Mouse (Mus musculus) liver, adult (tissue): ENCODE measurements around the gene Pls3.

ENCODE experiments used
- GATA4 ChIP-seq: IDR thresholded peaks from 2 replicates; pipeline ENCODE4 v1.6.1; 2014; ENCODE audit warnings: mild to moderate bottlenecking, low read length; ENCODE audit not compliant: insufficient replicate concordance

Pls3 gene

DNA sequence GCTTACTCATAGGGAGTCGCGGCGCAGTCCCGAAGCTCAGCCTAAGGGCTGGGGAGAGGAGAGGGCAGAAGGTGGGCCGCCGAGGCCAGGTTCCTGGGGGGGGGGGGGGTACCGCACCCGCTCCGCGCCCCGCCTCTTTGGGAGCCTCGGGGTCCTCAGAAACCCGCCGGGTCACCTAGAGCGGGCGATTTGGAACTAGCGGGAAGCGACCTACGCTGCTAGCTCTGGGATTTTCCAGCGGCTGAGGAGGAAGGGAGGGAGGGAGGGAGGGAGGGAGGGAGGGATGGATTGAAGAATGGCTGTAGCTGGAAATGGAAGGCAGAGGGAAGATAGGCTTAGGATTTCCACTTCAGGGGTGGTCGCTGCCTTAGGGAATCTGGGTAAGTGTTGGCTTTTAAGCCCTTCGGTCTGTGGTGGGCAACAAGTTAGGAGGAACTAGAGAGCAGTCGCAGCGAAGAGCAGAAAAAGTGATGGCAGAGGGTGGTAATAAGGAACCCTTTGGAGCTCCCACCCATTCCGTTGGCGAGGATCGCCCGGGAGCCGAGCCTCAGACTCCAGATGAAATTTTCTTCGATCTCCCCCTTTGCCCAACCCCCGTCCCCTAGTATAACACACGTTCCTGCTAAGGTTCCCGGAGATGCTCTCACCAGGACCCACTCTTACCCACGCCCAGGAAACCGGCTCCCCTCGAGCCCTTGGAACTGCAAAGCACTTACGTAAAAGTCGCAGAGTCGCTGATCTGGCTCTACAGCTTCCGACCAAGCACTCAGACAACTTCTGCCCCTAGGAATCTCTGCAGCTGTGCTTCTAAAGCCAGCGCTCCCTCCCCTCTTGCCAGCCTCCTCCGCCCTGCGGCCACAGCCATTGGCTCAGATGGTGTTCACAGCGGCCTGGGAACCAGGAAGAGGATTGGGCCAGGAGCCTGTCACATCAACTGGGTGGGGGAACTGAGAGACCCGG lies at the start of gene Pls3:
Gene Pls3, minus strand, starts transcription at position 851 of the 960 bp plus-strand sequence.
- TF ChIP-seq GATA4, result no peak

DNA sequence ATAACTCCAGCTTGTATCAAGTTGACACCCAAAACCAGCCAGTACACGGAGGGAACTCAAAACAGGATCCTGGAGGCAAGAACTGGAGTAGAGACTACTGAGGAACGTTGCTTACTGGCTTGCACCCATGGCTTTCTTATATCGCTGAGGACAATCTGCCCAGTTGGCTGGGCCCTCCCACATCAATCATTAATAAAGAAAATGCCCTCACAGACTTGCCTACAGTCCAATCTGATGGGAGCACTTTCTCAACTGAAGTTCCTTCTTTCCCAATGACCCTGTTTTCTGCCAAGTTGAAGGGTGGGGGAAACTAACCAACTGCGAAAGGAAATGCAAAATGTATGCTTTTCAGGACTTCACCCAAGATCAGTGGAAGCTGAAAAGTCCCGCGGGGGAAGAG lies 20.7 kb upstream of the Pls3 start:
- peak; percentile 75; the same call in 1 of the 2 replicates for TF ChIP-seq GATA4

DNA sequence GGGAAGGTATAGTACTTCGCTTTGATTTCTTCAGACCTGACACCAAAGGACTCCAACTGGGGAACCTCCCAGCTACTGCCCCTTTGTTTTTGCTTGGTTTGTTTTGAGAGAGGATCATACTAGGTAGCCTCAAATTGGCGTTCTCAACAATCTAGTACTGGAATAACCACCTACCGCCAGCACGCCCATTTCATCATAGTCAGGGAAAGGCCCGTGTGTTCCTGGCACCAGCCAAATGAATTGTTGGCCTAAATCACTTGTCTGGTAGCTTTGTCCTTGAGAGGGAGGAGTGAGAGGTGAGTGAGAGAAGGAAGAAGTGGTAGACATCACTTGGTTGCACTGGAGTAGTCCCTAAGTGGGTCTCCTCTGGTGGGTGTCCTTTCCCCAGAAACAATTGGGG lies 584 bp upstream of the Pls3 start:
- TF ChIP-seq GATA4, result no peak

DNA sequence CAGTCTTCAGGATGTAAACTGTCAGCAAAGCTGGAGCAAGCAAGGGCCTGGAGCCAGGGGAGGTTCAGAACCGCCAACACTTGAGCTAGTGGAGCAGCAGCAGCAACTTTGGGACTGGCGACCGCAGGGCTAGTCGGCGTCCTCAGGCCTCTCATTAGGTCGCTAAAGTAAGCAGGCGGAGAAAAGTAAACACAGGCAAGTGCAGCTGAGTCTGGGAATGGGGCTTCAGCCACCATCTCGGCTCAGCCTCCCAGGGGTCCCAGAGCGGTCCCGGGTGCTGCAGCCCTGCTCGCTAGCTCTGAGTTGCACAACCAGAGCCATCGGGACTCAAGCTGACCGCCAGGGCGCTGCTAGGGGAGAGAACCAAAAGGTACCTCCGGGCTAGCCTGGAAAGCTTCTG lies 1.2 kb downstream of the Pls3 start:
- no peak for TF ChIP-seq GATA4

GRCm38 (mm10) chrX:75873253-75873652 lies 1.7 kb downstream of the Pls3 start:
- TF ChIP-seq GATA4, result no peak

DNA sequence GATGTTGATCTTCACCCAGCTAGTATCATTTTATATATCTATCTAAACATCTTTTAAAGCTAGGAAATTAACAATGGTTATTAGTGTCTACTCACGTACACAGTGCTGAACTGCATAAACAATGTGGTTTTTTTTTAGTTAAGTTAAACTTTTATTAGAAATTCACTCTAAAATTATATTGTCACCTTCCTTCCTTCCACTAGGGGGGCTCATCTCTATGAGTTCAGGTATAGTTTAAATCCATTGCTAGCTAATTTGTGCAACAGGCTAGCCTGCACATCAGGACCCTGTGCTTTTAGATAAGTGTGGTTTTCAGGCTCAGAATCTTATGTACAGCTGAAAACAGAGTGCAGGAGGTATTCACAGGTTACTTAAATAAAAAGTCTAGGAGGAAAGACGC lies 3.1 kb downstream of the Pls3 start:
- TF ChIP-seq GATA4, result no peak

- TF ChIP-seq GATA4, result no peak
Observed at GRCm38 (mm10) chrX:75861715-75862114, 13.3 kb downstream of the Pls3 start.

GRCm38 (mm10) chrX:75854294-75854693 lies 20.7 kb downstream of the Pls3 start:
- no peak for TF ChIP-seq GATA4

GRCm38 (mm10) chrX:75844290-75844689 lies 30.7 kb downstream of the Pls3 start:
- no peak for TF ChIP-seq GATA4

DNA sequence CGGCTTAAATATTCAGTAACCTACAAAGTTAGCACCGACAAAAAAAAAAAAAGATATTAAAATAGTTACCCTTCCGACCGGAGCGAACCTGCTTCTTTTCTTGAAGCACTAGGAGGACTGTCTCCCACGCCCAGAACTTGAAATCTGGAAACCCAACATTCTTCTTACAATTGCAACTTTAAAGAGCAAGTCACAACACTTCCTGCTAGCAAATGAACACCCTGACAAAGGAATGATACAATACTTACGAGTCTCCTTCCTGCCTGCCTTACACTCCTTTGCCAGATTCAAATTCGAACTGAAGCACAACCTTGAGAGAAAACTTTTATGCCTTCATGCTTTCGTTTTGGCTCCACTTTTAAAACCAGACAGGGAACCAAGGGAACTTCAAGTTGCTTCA lies 32.1 kb downstream of the Pls3 start:
- TF ChIP-seq GATA4, result no peak

DNA sequence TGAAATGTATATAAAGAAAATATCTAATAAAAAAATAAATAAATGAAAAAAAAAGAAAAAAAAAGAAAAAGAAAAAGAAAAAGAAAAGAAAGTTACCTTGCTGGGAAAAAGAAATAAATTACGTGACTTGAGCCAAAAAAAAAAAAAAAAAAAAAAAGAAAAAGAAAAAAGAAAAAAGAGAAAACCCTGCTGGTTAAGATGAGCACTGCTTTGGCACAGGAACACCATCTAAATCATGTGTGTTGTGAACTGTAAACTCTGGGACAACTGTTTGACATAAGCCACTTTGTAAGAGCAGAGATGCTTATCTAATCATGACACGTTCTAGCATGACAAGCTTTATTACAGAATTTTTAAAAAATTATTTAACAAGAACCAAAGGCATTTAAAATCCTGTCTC lies 32.9 kb downstream of the Pls3 start:
- TF ChIP-seq GATA4, result no peak

DNA sequence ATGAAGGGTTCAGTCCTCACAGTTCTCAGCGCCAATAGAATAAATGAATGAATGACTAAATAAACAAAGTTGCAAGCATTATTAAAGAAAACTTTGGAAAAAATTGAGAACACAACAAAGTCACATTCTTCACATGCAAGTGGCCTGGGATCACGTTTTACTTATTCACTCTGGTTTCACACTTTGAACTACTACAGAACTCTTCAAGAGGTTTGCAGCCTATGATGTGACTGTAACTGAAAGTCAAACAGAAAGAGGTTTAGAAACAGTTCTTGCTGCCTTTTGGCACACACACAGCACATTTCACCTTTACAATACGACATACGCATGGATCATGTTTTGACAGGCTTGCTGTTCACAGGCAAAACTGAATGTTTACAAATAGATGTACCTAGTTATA lies 34.7 kb downstream of the Pls3 start:
- TF ChIP-seq GATA4, result no peak

DNA sequence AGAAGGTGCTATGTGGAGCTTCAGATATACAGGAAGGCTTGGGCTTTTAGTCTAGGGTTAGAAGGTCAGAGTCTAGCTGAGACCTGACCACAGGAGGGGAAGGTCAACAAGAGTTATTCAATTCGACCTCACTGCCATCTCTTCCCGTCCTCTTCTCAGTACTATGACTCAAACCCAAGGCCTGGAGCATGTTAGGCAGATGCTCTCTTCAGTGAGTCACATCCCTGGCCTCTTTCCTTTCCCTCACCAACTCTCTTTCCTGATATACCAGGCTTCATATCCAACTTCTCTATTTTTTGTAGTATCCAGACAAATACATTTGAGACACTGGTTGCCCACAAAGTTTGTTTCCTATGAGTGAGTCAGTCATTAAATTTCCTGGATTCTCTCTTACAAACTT lies 40.1 kb downstream of the Pls3 start:
- no peak for TF ChIP-seq GATA4

- no peak for TF ChIP-seq GATA4
Observed at GRCm38 (mm10) chrX:75834286-75834685, 40.7 kb downstream of the Pls3 start.

- no peak for TF ChIP-seq GATA4
Observed at GRCm38 (mm10) chrX:75833006-75833641, 41.9 kb downstream of the Pls3 start.

DNA sequence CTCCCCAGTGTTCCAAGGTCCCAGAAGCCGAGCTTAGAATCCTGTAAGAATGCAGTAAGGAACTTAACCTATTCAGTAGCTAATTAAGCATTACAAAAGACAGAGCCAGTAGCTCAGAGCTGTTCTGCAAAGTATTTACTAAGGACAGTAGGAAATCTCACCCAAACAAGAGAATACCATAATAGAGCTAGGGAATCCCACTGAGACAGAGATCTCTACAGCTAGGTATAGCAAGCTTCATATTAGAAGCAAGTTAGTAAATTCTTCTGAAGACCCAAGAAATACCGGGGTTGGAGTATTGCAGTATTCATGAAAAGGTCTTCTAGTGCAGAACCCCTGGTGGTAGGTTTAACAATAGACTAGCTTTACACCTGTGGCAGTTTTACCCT lies 45.1 kb downstream of the Pls3 start:
- TF ChIP-seq GATA4, result no peak
